9 mouse cellular contexts compared by ENCODE assay signal in genomic region chr6:37895646-37896435, GRCm38 (mm10). TPM values are rescaled to one million over a fixed set of nuclear protein-coding genes. Genes with fewer than 3 reads are reported as not detected.
DNase-seq lines count a peak whose midpoint lies in the region; ATAC-seq lines count a peak whose summit lies in the region.
"Had no signal": no experiment of that assay in that cellular context is flagged by ENCODE, and none has a peak within 500 bp of the region (broad histone marks: within the 10 kb centered on the region; RNA-seq: fewer than 3 reads in every experiment).

No protein-coding gene starts in this region.

- peaks cover 1% of the 10 kb centered on the region; the same call in 1 of the 2 replicates for H3K36me3 ChIP-seq in heart, embryonic 14.5 days (ENCODE audit: control insufficient read depth, insufficient read depth, low read length)
- no peaks in the 10 kb centered on the region; the same call in none of the 2 replicates for H3K36me3 ChIP-seq in stomach, embryonic 15.5 days

- peak; percentile 71; the same call in 1 of the 2 replicates for ATAC-seq in heart, embryonic 14.5 days (ENCODE audit: insufficient number of reproducible peaks, insufficient read depth, low FRiP score, low read depth)
- peak; percentile 61; the same call in 1 of the 2 replicates for ATAC-seq in megakaryocyte progenitor cell, adult 5-6 weeks (replicated peaks; ENCODE audit: poor library complexity)
- peak; percentile 58; the same call in 1 of the 2 replicates for ATAC-seq in stomach, embryonic 15.5 days (ENCODE audit: insufficient read depth, low FRiP score, low read depth)

- H3K4me1 ChIP-seq in heart, embryonic 14.5 days (ENCODE audit: control insufficient read depth in 2 of 2, insufficient read depth in 2 of 2, low read length in 2 of 2): peaks cover 7 to 9% of the 10 kb centered on the region in 2 experiments
- H3K4me1 ChIP-seq in stomach, embryonic 15.5 days: peaks cover 4% of the 10 kb centered on the region; the same call in 1 of the 2 replicates

- DNase-seq in embryo, embryonic 11.5 days (ENCODE audit: low read depth, low spot score): peak; percentile 9
- no peak for DNase-seq in embryo, embryonic 9.5 days (ENCODE audit: extremely low spot score)
- DNase-seq in B cell, adult 2 months: peak; percentile 68 to 78
- peak; percentile 62 to 63 for DNase-seq in cerebellum, postnatal 10 days
- peak; percentile 67 to 72 for DNase-seq in kidney, postnatal 25 days

- H3K27me3 ChIP-seq in heart, embryonic 14.5 days (ENCODE audit: control insufficient read depth, insufficient read depth, low read length): no peaks in the 10 kb centered on the region
- no peaks in the 10 kb centered on the region for H3K27me3 ChIP-seq in stomach, embryonic 15.5 days (replicated peaks)

- no peaks in the 10 kb centered on the region for H3K9me3 ChIP-seq in heart, embryonic 14.5 days (ENCODE audit: control insufficient read depth, low read length)
- no peaks in the 10 kb centered on the region for H3K9me3 ChIP-seq in stomach, embryonic 15.5 days

- no peak overlapping the region for H3K4me2 ChIP-seq in heart, embryonic 14.5 days (ENCODE audit: low read length)
- H3K4me2 ChIP-seq in stomach, embryonic 15.5 days: no peak overlapping the region

- peak overlapping the region; percentile 46; the same call in 1 of the 2 replicates for H3K9ac ChIP-seq in heart, embryonic 14.5 days (ENCODE audit: low read length)
- H3K9ac ChIP-seq in stomach, embryonic 15.5 days: no peak overlapping the region
- H3K9ac ChIP-seq: liver, embryonic 14.5 days had no signal

- 71% methylated on average over 5 of the region's 5 CpGs for WGBS in heart, embryonic 14.5 days
- WGBS in stomach, embryonic 15.5 days: 52% methylated on average over 5 of the region's 5 CpGs

- H3K27ac ChIP-seq in heart, embryonic 14.5 days (replicated peaks in 1 of 2; ENCODE audit: control insufficient read depth in 1 of 2, insufficient read depth in 1 of 2, low read depth in 2 of 2, low read length in 2 of 2): peak overlapping the region; percentile 70 to 72
- peak overlapping the region; percentile 65 for H3K27ac ChIP-seq in stomach, embryonic 15.5 days
- H3K27ac ChIP-seq: liver, embryonic 14.5 days had no signal

- no peak overlapping the region for H3K4me3 ChIP-seq in heart, embryonic 14.5 days (ENCODE audit: control insufficient read depth in 1 of 2, insufficient read depth in 1 of 2, low read depth in 1 of 2, low read length in 2 of 2)
- H3K4me3 ChIP-seq in stomach, embryonic 15.5 days (replicated peaks): no peak overlapping the region

RNA-seq across cellular contexts. Expression of gene Trim24, which starts 25.2 kb away (rescaled TPM):
- polyA plus RNA-seq in heart, embryonic 14.5 days (2014; fragmentation: Nextera tagmentation; extraction: Ambion mirVana): 17.9 and 18.5 TPM in 2 replicates
- total RNA-seq in megakaryocyte progenitor cell, adult 5-6 weeks (2015): 23.4 and 30.3 TPM in 2 replicates
- 12.0 and 22.4 TPM in 2 replicates for total RNA-seq in megakaryocyte progenitor cell, adult 5-6 weeks (2017)
- 10.7 and 11.8 TPM in 2 replicates for polyA plus RNA-seq in stomach, embryonic 15.5 days (2015; fragmentation: Nextera tagmentation; extraction: Ambion mirVana)
